Mouse (Mus musculus) forebrain, embryonic 16.5 days (tissue): ENCODE data around the gene Itprid1. TPM values are rescaled to one million over a fixed set of nuclear protein-coding genes. Genes with fewer than 3 reads are reported as not detected.
A peak's percentile ranks its signal among the peaks of the same experiment; 100 is the strongest.

ENCODE experiments used
- ATAC-seq: fragments of 200-750 bp; cut with Nextera tagmentation; 2 replicates; pipeline ENCODE4 v1.8.0; 2017; ENCODE audit warnings: mild to moderate bottlenecking, moderate library complexity
- H3K27ac ChIP-seq: fragments of 300-500 bp; sonication (generic); 2 replicates; pipeline ENCODE4 v1.5.1; 2014; ENCODE audit warnings: low read length, control low read depth
- H3K27me3 ChIP-seq: fragments of 300-500 bp; sonication (generic); replicated peaks from 2 replicates; pipeline ENCODE4 v1.6.1; 2014; ENCODE audit warnings: low read length; ENCODE audit not compliant: control insufficient read depth, insufficient read depth
- H3K36me3 ChIP-seq: fragments of 300-500 bp; sonication (generic); 2 replicates; pipeline ENCODE4 v1.6.1; 2014; ENCODE audit not compliant: control insufficient read depth, insufficient read depth
- H3K4me1 ChIP-seq: fragments of 300-500 bp; sonication (generic); replicated peaks from 2 replicates; pipeline ENCODE4 v1.6.1; 2014; ENCODE audit warnings: low read length; ENCODE audit not compliant: control insufficient read depth, insufficient read depth
- H3K4me2 ChIP-seq: fragments of 300-500 bp; sonication (generic); 2 replicates; pipeline ENCODE4 v1.6.1; 2014; ENCODE audit warnings: mild to moderate bottlenecking, low read length, control low read depth
- H3K4me3 ChIP-seq: fragments of 300-500 bp; sonication (generic); replicated peaks from 2 replicates; pipeline ENCODE4 v1.5.1; 2014; ENCODE audit warnings: mild to moderate bottlenecking, low read length, control low read depth
- H3K9ac ChIP-seq: fragments of 300-500 bp; sonication (generic); replicated peaks from 2 replicates; pipeline ENCODE4 v1.6.1; 2014; ENCODE audit warnings: low read depth, low read length, control low read depth
- H3K9me3 ChIP-seq: fragments of 300-500 bp; sonication (generic); 2 replicates; pipeline ENCODE4 v1.6.1; 2016; ENCODE audit warnings: low read length; ENCODE audit not compliant: control insufficient read depth
- WGBS: fragments of 180-500 bp; shearing (Covaris S2); extraction: QIAGEN DNeasy Blood & Tissue Kit; methylation state at CpG from one replicate; pipeline ENCODE4 v1.1.7; 2014; 5-methylcytosine and 5-hydroxymethylcytosine counted together
- polyA plus RNA-seq: library from polyadenylated mRNA; unstranded; fragments of >200 nt; fragmentation: Nextera tagmentation; extraction: Ambion mirVana; gene quantifications from 2 replicates; pipeline ENCODE4 v1.2.1, GENCODE M21; 2015

Itprid1 gene
- polyA plus RNA-seq, 1 experiment from 2014 or later, result 2.9 TPM

DNA sequence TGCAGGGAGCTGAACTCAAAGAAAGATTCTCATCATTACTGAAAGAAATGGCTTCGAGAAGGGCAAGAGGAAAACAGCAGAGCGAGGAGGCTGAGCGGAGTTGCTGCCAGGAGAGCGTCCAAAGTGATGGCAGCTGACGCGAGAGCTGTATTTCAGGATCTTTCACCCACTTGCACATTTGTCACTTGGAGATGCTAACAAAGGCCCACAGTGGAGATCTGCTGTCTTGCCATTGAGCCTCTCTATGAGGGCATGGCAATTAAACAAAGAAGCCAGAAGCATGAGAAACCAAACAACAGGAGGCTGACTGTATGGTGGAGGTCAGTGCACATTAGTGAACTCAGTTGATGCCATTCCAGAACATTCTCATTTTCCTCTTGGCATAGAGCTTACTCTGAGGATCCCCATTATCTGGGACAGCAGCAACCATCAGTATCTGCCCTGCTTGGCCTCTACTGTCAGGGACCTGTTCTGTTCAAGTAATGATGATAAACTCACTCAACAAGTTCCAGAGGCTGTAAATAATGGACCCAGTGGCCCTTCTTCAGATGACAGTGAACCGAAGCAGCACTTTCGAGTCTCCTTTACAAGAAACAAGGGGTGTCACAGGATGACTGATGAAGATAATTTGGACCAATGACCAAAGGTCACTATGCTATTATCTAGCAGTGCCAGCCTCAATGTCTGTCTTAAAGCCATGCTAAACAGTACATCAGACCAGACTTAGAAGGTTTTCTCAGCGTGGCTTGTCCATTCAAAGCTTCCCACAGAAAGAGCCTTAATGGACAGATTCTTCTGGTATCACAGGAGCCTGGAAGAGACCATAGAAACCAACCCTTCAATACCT lies 31.2 kb upstream of the Itprid1 start:
- Histone ChIP-seq H3K36me3 (no peaks in the 10 kb centered on the region), H3K4me3 (no peak overlapping the region), H3K27ac (peak overlapping the region; percentile 92), H3K4me2 (no peak overlapping the region; the same call in 1 of the 2 replicates), H3K9ac (no peak overlapping the region), H3K4me1 (peaks cover 18% of the 10 kb centered on the region), H3K9me3 (no peaks in the 10 kb centered on the region), H3K27me3 (no peaks in the 10 kb centered on the region)
- ATAC-seq, result peak; percentile 34; the same call in 1 of the 2 replicates
- WGBS, result 51% methylated on average over 9 of the region's 9 CpGs

DNA sequence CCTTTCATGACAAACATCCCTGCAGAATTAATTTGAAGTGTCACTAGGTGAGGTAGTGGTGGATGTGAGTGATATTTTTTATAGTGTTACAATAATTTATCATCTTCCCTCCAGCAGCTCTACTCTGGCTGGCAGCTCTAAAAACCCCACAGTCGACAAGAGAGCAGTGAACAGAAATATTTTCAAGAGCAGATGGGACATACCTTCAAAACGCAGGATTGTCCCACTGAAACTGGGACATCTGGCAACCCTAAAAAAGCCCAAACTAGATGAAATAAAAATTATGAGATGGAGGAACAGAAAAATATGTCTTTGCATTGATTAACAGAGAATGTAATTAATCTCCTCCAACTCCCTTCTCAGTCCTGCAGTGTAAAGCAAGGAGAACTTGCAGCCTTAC lies 30.2 kb upstream of the Itprid1 start:
- no peaks in the 10 kb centered on the region for H3K36me3 ChIP-seq
- no peak overlapping the region for H3K4me2 ChIP-seq
- WGBS, result 55% methylated on average over 2 of the region's 2 CpGs
- no peak for ATAC-seq
- no peak overlapping the region for H3K4me3 ChIP-seq
- no peak overlapping the region for H3K9ac ChIP-seq
- peak overlapping the region; percentile 92 for H3K27ac ChIP-seq
- no peaks in the 10 kb centered on the region for H3K27me3 ChIP-seq
- no peaks in the 10 kb centered on the region for H3K9me3 ChIP-seq
- H3K4me1 ChIP-seq, result peaks cover 18% of the 10 kb centered on the region

DNA sequence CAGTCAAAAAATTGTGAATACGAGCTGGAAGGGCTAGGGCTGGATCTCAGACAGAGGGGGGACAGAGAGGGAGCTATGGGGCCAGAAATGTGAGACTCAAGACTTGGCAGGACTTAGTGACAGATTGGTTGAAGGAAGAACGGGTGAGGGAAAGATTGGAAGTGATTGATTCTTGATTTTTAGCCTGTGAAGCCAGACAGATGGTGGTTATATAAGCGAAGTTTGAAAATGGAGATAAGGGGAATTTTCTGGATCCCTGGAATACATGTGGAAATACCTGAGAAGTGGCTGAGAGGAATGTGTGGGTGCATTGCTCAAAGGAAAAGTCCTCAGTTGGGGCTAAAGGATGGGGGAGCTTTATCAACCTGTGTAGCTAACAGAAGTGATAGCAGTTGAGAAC lies 28.0 kb upstream of the Itprid1 start:
- WGBS, result 47% methylated on average over 3 of the region's 3 CpGs
- H3K4me1 ChIP-seq, result peaks cover 14% of the 10 kb centered on the region
- H3K27me3 ChIP-seq, result no peaks in the 10 kb centered on the region
- no peak overlapping the region for H3K9ac ChIP-seq
- H3K36me3 ChIP-seq, result no peaks in the 10 kb centered on the region
- no peak overlapping the region for H3K4me2 ChIP-seq
- H3K4me3 ChIP-seq, result no peak overlapping the region
- peak overlapping the region; percentile 76 for H3K27ac ChIP-seq
- ATAC-seq, result 0 out of 2 replicates have a peak, but pooled peaks have one; percentile 32
- H3K9me3 ChIP-seq, result no peaks in the 10 kb centered on the region

DNA sequence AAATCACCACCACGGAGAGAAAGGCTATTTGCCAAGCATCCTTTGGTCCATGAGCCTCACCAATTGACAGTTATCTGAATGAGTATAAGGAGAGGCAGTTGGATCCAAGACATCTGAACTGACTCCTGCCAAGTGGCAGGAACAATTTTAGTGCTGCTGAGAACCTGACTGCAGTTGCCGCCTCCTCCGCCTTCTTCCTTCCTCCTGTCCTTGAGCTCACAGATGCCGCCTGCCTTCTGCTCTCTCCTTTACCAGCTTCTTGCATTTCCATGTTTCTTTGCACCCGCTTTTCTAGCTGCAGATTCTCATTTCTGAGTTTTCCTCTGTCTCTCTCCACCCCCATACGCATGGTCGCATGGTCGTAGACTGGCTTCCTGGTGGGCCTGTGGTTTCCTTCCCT lies 25.5 kb upstream of the Itprid1 start:
- peak; percentile 37 for ATAC-seq
- Histone ChIP-seq H3K27ac (peak overlapping the region; percentile 11), H3K9me3 (no peaks in the 10 kb centered on the region), H3K27me3 (no peaks in the 10 kb centered on the region), H3K4me2 (no peak overlapping the region), H3K36me3 (no peaks in the 10 kb centered on the region), H3K9ac (no peak overlapping the region), H3K4me3 (no peak overlapping the region), H3K4me1 (no peaks in the 10 kb centered on the region; the same call in 1 of the 2 replicates)
- 60% methylated on average over 8 of the region's 8 CpGs for WGBS

DNA sequence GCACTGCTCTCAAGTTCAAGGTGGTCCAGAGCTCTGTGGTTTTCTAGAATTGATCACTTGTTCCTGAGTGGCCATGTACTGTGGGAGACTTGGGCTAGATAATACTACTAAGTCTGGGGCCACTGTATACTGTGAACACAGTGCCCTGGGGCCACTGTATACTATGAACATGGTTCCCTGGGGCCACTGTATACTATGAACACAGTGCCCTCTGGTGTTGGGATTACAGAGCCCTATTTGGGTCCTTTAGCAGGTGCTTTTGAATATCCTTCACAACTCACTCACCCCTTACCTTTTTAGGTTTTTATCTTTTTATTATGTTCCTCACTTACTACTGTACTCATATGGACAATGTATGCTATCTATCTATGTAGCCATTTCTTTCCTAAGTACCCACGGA lies 24.3 kb upstream of the Itprid1 start:
- 59% methylated on average over 1 of the region's 1 CpGs for WGBS
- H3K4me3 ChIP-seq, result no peak overlapping the region

DNA sequence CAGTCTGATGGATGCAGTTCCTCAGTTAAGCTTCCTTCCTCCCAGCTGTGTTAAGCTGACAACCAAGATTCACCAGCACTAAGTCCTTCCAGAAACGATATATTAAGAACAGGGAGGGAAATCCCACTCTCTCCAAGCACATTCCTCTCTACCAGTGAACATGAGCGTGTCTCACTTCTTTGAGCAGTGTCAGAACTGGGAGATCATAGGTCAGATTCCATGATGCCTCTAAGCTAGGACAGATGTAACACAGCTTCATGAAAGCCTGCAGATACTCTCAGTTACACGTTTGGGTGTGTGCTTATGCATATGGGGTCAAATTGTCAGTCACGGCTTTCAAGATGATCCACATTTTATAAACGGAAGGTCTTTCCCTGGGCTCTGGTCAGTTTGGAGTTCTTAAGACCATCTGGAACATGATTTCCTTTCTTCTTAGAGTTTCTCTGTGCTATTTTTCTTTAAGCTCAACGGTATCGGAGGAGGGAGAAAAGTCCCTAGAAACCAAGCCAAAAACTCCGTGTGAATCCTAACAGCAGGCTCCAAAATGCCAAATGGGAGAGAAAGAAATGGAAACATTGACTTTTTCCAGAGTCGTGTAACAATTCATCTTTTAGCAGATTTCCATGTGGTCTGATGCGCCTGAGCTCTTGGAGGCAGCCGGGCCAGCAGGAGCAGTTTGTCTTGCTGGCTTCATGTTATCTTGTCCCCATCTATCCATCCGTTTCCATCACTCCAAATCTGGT lies 22.3 kb upstream of the Itprid1 start:
- Histone ChIP-seq H3K4me3 (no peak overlapping the region), H3K4me1 (no peaks in the 10 kb centered on the region; the same call in 1 of the 2 replicates)

More for the DNA sequence above, 24.3 kb upstream of the Itprid1 start:
- no peaks in the 10 kb centered on the region; the same call in 1 of the 2 replicates for H3K4me1 ChIP-seq
- no peak for ATAC-seq
- H3K9ac ChIP-seq, result no peak overlapping the region
- H3K36me3 ChIP-seq, result no peaks in the 10 kb centered on the region
- no peak overlapping the region for H3K27ac ChIP-seq
- H3K27me3 ChIP-seq, result no peaks in the 10 kb centered on the region
- no peak overlapping the region for H3K4me2 ChIP-seq
- no peaks in the 10 kb centered on the region for H3K9me3 ChIP-seq

DNA sequence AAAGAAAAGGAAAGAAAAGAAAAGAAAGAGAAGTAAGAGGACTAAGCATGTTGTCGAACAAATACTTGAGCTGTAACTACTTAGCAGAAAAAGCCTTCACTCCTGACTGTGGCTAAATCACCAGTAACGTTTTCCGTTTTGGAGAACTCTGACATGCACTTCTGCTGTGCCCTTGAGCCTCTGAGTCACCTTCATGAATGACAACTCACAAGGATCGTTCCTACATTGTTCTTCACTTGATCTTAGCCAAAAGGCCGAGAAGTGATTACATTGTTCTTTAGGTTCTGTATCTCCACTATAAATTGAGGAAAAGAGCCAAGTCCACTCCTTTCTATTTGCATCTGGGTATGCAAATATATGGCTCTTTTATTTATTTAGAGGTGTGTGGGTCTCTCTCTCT lies 19.8 kb upstream of the Itprid1 start:
- no peaks in the 10 kb centered on the region; the same call in 1 of the 2 replicates for H3K4me1 ChIP-seq
- WGBS, result 87% methylated on average over 5 of the region's 5 CpGs
- H3K4me3 ChIP-seq, result no peak overlapping the region
- no peaks in the 10 kb centered on the region for H3K27me3 ChIP-seq
- no peak overlapping the region for H3K4me2 ChIP-seq
- no peaks in the 10 kb centered on the region for H3K36me3 ChIP-seq
- no peaks in the 10 kb centered on the region for H3K9me3 ChIP-seq
- no peak for ATAC-seq
- H3K27ac ChIP-seq, result no peak overlapping the region
- no peak overlapping the region for H3K9ac ChIP-seq

More for the DNA sequence above, 22.3 kb upstream of the Itprid1 start:
- no peaks in the 10 kb centered on the region for H3K27me3 ChIP-seq
- no peak overlapping the region for H3K9ac ChIP-seq
- no peaks in the 10 kb centered on the region for H3K36me3 ChIP-seq
- H3K27ac ChIP-seq, result no peak overlapping the region
- no peaks in the 10 kb centered on the region for H3K9me3 ChIP-seq
- 72% methylated on average over 12 of the region's 12 CpGs for WGBS
- no peak overlapping the region for H3K4me2 ChIP-seq
- no peak for ATAC-seq

DNA sequence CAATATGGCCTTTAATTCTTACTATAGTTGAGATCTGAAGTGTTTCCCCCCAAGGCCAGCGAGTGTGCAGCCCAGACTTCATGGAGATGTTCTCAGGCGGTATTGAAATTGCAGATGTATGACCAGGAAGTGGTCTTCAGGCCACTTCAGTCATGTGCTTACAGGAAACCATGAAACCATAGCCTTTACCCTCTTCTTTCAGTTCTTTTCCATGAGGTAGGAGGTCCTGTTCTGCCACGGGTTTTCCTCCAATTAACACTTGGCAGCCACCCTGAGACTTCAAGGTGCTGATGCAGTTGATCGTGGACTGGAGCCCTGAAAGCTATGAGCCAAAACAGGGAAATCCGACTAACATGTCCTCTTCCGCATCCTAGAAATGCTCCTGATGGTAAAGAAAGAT lies 7.0 kb upstream of the Itprid1 start:
- ATAC-seq, result no peak
- H3K9me3 ChIP-seq, result no peaks in the 10 kb centered on the region
- 81% methylated on average over 6 of the region's 6 CpGs for WGBS
- H3K27me3 ChIP-seq, result no peaks in the 10 kb centered on the region
- no peak overlapping the region for H3K4me2 ChIP-seq
- no peaks in the 10 kb centered on the region for H3K4me1 ChIP-seq
- H3K9ac ChIP-seq, result no peak overlapping the region
- H3K36me3 ChIP-seq, result no peaks in the 10 kb centered on the region
- no peak overlapping the region for H3K4me3 ChIP-seq
- H3K27ac ChIP-seq, result no peak overlapping the region

DNA sequence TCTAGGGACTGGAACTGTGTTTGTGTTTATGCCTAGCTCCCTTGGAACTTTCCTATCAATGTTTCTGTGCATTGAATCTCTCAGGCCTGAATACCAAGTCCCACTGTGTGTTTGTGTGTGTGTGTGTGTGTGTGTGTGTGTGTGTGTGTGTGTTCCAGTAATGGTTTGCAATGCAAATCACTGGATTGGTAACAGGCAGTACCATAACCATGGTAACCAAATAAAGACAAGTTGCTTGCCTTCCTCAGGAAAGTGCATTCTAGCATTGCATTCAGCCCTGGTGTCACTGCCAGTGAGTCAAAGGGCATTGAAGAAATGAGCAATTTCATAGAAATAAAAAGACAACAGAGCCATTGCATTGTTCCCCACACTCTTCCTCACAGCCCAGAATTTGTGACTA lies 15.9 kb downstream of the Itprid1 start:
- no peak overlapping the region for H3K27ac ChIP-seq

More for the DNA sequence above, 15.9 kb downstream of the Itprid1 start:
- ATAC-seq, result peak; percentile 38; the same call in 1 of the 2 replicates
- Histone ChIP-seq H3K4me2 (no peak overlapping the region), H3K9ac (no peak overlapping the region), H3K27me3 (no peaks in the 10 kb centered on the region), H3K9me3 (no peaks in the 10 kb centered on the region), H3K36me3 (no peaks in the 10 kb centered on the region), H3K4me3 (no peak overlapping the region), H3K4me1 (no peaks in the 10 kb centered on the region)
